Comparison of ENCODE assay signal across 9 mouse cellular contexts in genomic region chr7:141070058-141070862, GRCm38 (mm10). TPM values are rescaled to one million over a fixed set of nuclear protein-coding genes. Genes with fewer than 3 reads are reported as not detected.
DNase-seq lines count a peak whose midpoint lies in the region; ATAC-seq lines count a peak whose summit lies in the region.
"Had no signal": no experiment of that assay in that cellular context is flagged by ENCODE, and none has a peak within 500 bp of the region (broad histone marks: within the 10 kb centered on the region; RNA-seq: fewer than 3 reads in every experiment).

No protein-coding gene starts in this region.

- H3K9me3 ChIP-seq in limb, embryonic 13.5 days, result no peaks in the 10 kb centered on the region
- no peaks in the 10 kb centered on the region for H3K9me3 ChIP-seq in midbrain, embryonic 14.5 days (ENCODE audit: control insufficient read depth, low read length)

- peak overlapping the region; percentile 77 for H3K4me2 ChIP-seq in limb, embryonic 13.5 days (replicated peaks)
- H3K4me2 ChIP-seq in midbrain, embryonic 14.5 days (ENCODE audit: low read length), result peak overlapping the region; percentile 68

- H3K36me3 ChIP-seq in limb, embryonic 13.5 days, result peaks cover 34% of the 10 kb centered on the region
- peaks cover 37% of the 10 kb centered on the region for H3K36me3 ChIP-seq in midbrain, embryonic 14.5 days (ENCODE audit: control insufficient read depth, insufficient read depth, low read length)

- 2% methylated on average over 51 of the region's 51 CpGs for WGBS in limb, embryonic 13.5 days
- 1% methylated on average over 51 of the region's 51 CpGs for WGBS in midbrain, embryonic 14.5 days

- H3K27me3 ChIP-seq in limb, embryonic 13.5 days, result peaks cover 34% of the 10 kb centered on the region
- no peaks in the 10 kb centered on the region for H3K27me3 ChIP-seq in midbrain, embryonic 14.5 days (ENCODE audit: control insufficient read depth, insufficient read depth, low read length)

- H3K27ac ChIP-seq in limb, embryonic 13.5 days, result no peak overlapping the region
- H3K27ac ChIP-seq in midbrain, embryonic 14.5 days (replicated peaks; ENCODE audit: low read depth, low read length), result peak overlapping the region; percentile 86

- H3K4me3 ChIP-seq in limb, embryonic 13.5 days, result peak overlapping the region; percentile 42
- peak overlapping the region; percentile 34 for H3K4me3 ChIP-seq in midbrain, embryonic 14.5 days (replicated peaks; ENCODE audit: low read depth, low read length)

- peak; percentile 38; the same call in 1 of the 2 replicates for ATAC-seq in limb, embryonic 13.5 days (ENCODE audit: low FRiP score, low read depth)
- ATAC-seq in midbrain, embryonic 14.5 days (ENCODE audit: low FRiP score, low TSS enrichment), result peak; percentile 47; the same call in 1 of the 2 replicates

- H3K4me1 ChIP-seq in limb, embryonic 13.5 days, result peaks cover 20% of the 10 kb centered on the region
- H3K4me1 ChIP-seq in midbrain, embryonic 14.5 days (ENCODE audit: control insufficient read depth, insufficient read depth, low read length), result peaks cover 18% of the 10 kb centered on the region

- DNase-seq in B cell, adult 2 months, result peak; percentile 49 to 55
- DNase-seq in adrenal gland, adult 8-10 months, result peak; percentile 29
- peak; percentile 79 for DNase-seq in embryo, embryonic 11.5 days (ENCODE audit: low read depth, low spot score)
- DNase-seq in heart, adult 18-20 months, result peak; percentile 63 to 89
- peak; percentile 85 for DNase-seq in kidney, adult 18-20 months
- DNase-seq in midbrain, embryonic 14.5 days, result peak; percentile 93
- DNase-seq in spleen, postnatal 4 days (ENCODE audit: low spot score in 2 of 2), result peak; percentile 65 to 85

- H3K9ac ChIP-seq in limb, embryonic 13.5 days, result peak overlapping the region; percentile 56
- peak overlapping the region; percentile 59 for H3K9ac ChIP-seq in midbrain, embryonic 14.5 days (replicated peaks; ENCODE audit: low read length)

RNA-seq across cellular contexts. Expression of gene Pkp3, which starts 7.8 kb away (rescaled TPM):
- 1 to 10 TPM; 1.6 to 3.1 (median 2.1) TPM for total RNA-seq in adrenal gland, adult 8-10 months (2022)
- total RNA-seq in heart, adult 18-20 months (2021), result 1 to 10 TPM in 1 of 2 experiments, under 1 TPM in 1; 0.37 to 1.6 TPM
- 23.9 and 25.5 TPM in 2 replicates for polyA plus RNA-seq in limb, embryonic 13.5 days (2015; fragmentation: Nextera tagmentation; extraction: Ambion mirVana)
- not detected in 2 replicates for polyA plus RNA-seq in midbrain, embryonic 14.5 days (2014; fragmentation: Nextera tagmentation; extraction: Ambion mirVana)

RNA-seq across cellular contexts. Expression of gene B4galnt4, which starts 9.4 kb away (rescaled TPM):
- total RNA-seq in adrenal gland, adult 8-10 months (2022), result 1 to 10 TPM; 2.0 to 6.1 (median 2.7) TPM
- total RNA-seq in heart, adult 18-20 months (2021), result not detected
- 21.5 and 26.9 TPM in 2 replicates for polyA plus RNA-seq in limb, embryonic 13.5 days (2015; fragmentation: Nextera tagmentation; extraction: Ambion mirVana)
- 44.1 and 56.0 TPM in 2 replicates for polyA plus RNA-seq in midbrain, embryonic 14.5 days (2014; fragmentation: Nextera tagmentation; extraction: Ambion mirVana)

RNA-seq across cellular contexts. Expression of gene Sigirr, which starts 30.1 kb away (rescaled TPM):
- total RNA-seq in adrenal gland, adult 8-10 months (2022), result 1 to 10 TPM; 4.2 to 5.8 (median 4.8) TPM
- total RNA-seq in heart, adult 18-20 months (2021), result 1 to 10 TPM; 4.2 to 4.7 TPM
- polyA plus RNA-seq in limb, embryonic 13.5 days (2015; fragmentation: Nextera tagmentation; extraction: Ambion mirVana), result 2.7 and 3.1 TPM in 2 replicates
- polyA plus RNA-seq in midbrain, embryonic 14.5 days (2014; fragmentation: Nextera tagmentation; extraction: Ambion mirVana), result 1.2 and 2.1 TPM in 2 replicates

RNA-seq across cellular contexts. Expression of gene Gm17387, which starts 41.3 kb away (rescaled TPM):
- total RNA-seq in adrenal gland, adult 8-10 months (2022), result not detected
- total RNA-seq in heart, adult 18-20 months (2021), result not detected
- polyA plus RNA-seq in limb, embryonic 13.5 days (2015; fragmentation: Nextera tagmentation; extraction: Ambion mirVana), result not detected in 2 replicates
- polyA plus RNA-seq in midbrain, embryonic 14.5 days (2014; fragmentation: Nextera tagmentation; extraction: Ambion mirVana), result not detected in 2 replicates
- polyA plus RNA-seq: frontal cortex, adult 2 months had no signal

RNA-seq across cellular contexts. Expression of gene Ano9, which starts 47.3 kb away (rescaled TPM):
- under 1 TPM in 1 of 4 experiments, not detected in 3; 0.21 TPM for total RNA-seq in adrenal gland, adult 8-10 months (2022)
- total RNA-seq in heart, adult 18-20 months (2021), result not detected
- polyA plus RNA-seq in limb, embryonic 13.5 days (2015; fragmentation: Nextera tagmentation; extraction: Ambion mirVana), result 1.3 and 2.1 TPM in 2 replicates
- polyA plus RNA-seq in midbrain, embryonic 14.5 days (2014; fragmentation: Nextera tagmentation; extraction: Ambion mirVana), result 0.14 and 0.18 TPM in 2 replicates

Comparison
In these comparisons a context has a peak if more than half of its experiments do, and no peak if none do; other contexts are left out.
1. DNase-seq: peak in every context shown above with its lines; median percentile 93 in midbrain, embryonic 14.5 days; 85 in kidney, adult 18-20 months; 79 in embryo, embryonic 11.5 days; 76 in heart, adult 18-20 months; 75 in spleen, postnatal 4 days; 52 in B cell, adult 2 months; 29 in adrenal gland, adult 8-10 months.